Mouse (Mus musculus): ENCODE measurements around the gene Rps6ka2.
"Not testable (repeated sequence)": the region's sequence is repeated elsewhere in the genome, so short reads cannot be mapped to it uniquely, and the experiment has no call there.

The Rps6ka2 gene

GRCm38 (mm10) chr17:7267843-7268242, 97.9 kb downstream of the Rps6ka2 start:
- DNase-seq (ENCODE audit: low read depth, low spot score): peak; percentile 81

- no peak for DNase-seq (ENCODE audit: low read depth, low spot score)
Observed at GRCm38 (mm10) chr17:7269151-7269806, 99.4 kb downstream of the Rps6ka2 start.

- DNase-seq (ENCODE audit: low read depth, low spot score): no peak
Observed at GRCm38 (mm10) chr17:7270506-7270905, 100.6 kb downstream of the Rps6ka2 start.

- DNase-seq (ENCODE audit: low read depth, low spot score): no peak
Observed at GRCm38 (mm10) chr17:7271522-7272134, 101.7 kb downstream of the Rps6ka2 start.

GRCm38 (mm10) chr17:7273054-7273453, 103.1 kb downstream of the Rps6ka2 start:
- peak; percentile 70 for DNase-seq (ENCODE audit: low read depth, low spot score)

- no peak for DNase-seq (ENCODE audit: low read depth, low spot score)
Observed at GRCm38 (mm10) chr17:7273785-7274184, 103.9 kb downstream of the Rps6ka2 start.

GRCm38 (mm10) chr17:7278702-7279242, 108.9 kb downstream of the Rps6ka2 start:
- no peak for DNase-seq (ENCODE audit: low read depth, low spot score)

- DNase-seq (ENCODE audit: low read depth, low spot score): no peak
Observed at GRCm38 (mm10) chr17:7279251-7279650, 109.3 kb downstream of the Rps6ka2 start.

- peak; percentile 76 for DNase-seq (ENCODE audit: low read depth, low spot score)
Observed at GRCm38 (mm10) chr17:7284297-7284910, 114.5 kb downstream of the Rps6ka2 start.

GRCm38 (mm10) chr17:7285292-7285691, 115.4 kb downstream of the Rps6ka2 start:
- peak; percentile 35 for DNase-seq (ENCODE audit: low read depth, low spot score)

GRCm38 (mm10) chr17:7286422-7287050, 116.6 kb downstream of the Rps6ka2 start:
- peak; percentile 64 for DNase-seq (ENCODE audit: low read depth, low spot score)

- peak; percentile 75 for DNase-seq (ENCODE audit: low read depth, low spot score)
Observed at GRCm38 (mm10) chr17:7292012-7292684, 122.2 kb downstream of the Rps6ka2 start.

GRCm38 (mm10) chr17:7306278-7307196, 136.6 kb downstream of the Rps6ka2 start:
- DNase-seq (ENCODE audit: low read depth, low spot score): not testable (repeated sequence)

GRCm38 (mm10) chr17:7315693-7316382, 145.9 kb downstream of the Rps6ka2 start:
- not testable (repeated sequence) for DNase-seq (ENCODE audit: low read depth, low spot score)

- DNase-seq (ENCODE audit: low read depth, low spot score): not testable (repeated sequence)
Observed at GRCm38 (mm10) chr17:7319789-7320188, 149.9 kb downstream of the Rps6ka2 start.

- DNase-seq (ENCODE audit: low read depth, low spot score): not testable (repeated sequence)
Observed at GRCm38 (mm10) chr17:7324346-7324745, 154.4 kb downstream of the Rps6ka2 start, which contains the start of gene Tcp10a. Gene Tcp10a (plus strand): TSS chr17:7324646.

- DNase-seq (ENCODE audit: low read depth, low spot score): not testable (repeated sequence)
Observed at GRCm38 (mm10) chr17:7326415-7326814, 156.5 kb downstream of the Rps6ka2 start.

- not testable (repeated sequence) for DNase-seq (ENCODE audit: low read depth, low spot score)
Observed at GRCm38 (mm10) chr17:7332745-7333144, 162.8 kb downstream of the Rps6ka2 start.

GRCm38 (mm10) chr17:7337381-7337780, 167.5 kb downstream of the Rps6ka2 start:
- DNase-seq (ENCODE audit: low read depth, low spot score): not testable (repeated sequence)

- DNase-seq (ENCODE audit: low read depth, low spot score): peak; percentile 55
Observed at GRCm38 (mm10) chr17:7348765-7349164, 178.8 kb downstream of the Rps6ka2 start.
